Mouse (Mus musculus): ENCODE data around the gene Ttll11.

Gene Ttll11

GRCm38 (mm10) chr2:35899712-35900111 is 80.0 kb downstream of the Ttll11 start:
- DNase-seq (ENCODE audit: low spot score in 2 of 2): no peak

- no peak for DNase-seq (ENCODE audit: low spot score in 2 of 2)
Measured at GRCm38 (mm10) chr2:35899135-35899474, 80.6 kb downstream of the Ttll11 start.

GRCm38 (mm10) chr2:35898425-35899134 is 81.1 kb downstream of the Ttll11 start:
- peak; percentile 73 to 80 for DNase-seq (ENCODE audit: low spot score in 2 of 2)

- no peak for DNase-seq (ENCODE audit: low spot score in 2 of 2)
Measured at GRCm38 (mm10) chr2:35897125-35897524, 82.6 kb downstream of the Ttll11 start.

- no peak for DNase-seq (ENCODE audit: low spot score in 2 of 2)
Measured at GRCm38 (mm10) chr2:35894512-35894911, 85.2 kb downstream of the Ttll11 start.

GRCm38 (mm10) chr2:35890635-35891034 is 89.1 kb downstream of the Ttll11 start:
- DNase-seq (ENCODE audit: low spot score in 2 of 2): no peak

- no peak for DNase-seq (ENCODE audit: low spot score in 2 of 2)
Measured at GRCm38 (mm10) chr2:35889776-35890175, 89.9 kb downstream of the Ttll11 start.

- DNase-seq (ENCODE audit: low spot score in 2 of 2): no peak
Measured at GRCm38 (mm10) chr2:35884296-35884695, 95.4 kb downstream of the Ttll11 start.

- DNase-seq (ENCODE audit: low spot score in 2 of 2): no peak
Measured at GRCm38 (mm10) chr2:35882336-35882987, 97.3 kb downstream of the Ttll11 start.

- no peak for DNase-seq (ENCODE audit: low spot score in 2 of 2)
Measured at GRCm38 (mm10) chr2:35881896-35882295, 97.8 kb downstream of the Ttll11 start.

GRCm38 (mm10) chr2:35880362-35880761 is 99.4 kb downstream of the Ttll11 start:
- DNase-seq (ENCODE audit: low spot score in 2 of 2): peak; percentile 20 to 37

GRCm38 (mm10) chr2:35879887-35880286 is 99.8 kb downstream of the Ttll11 start:
- DNase-seq (ENCODE audit: low spot score in 2 of 2): no peak

GRCm38 (mm10) chr2:35878506-35878905 is 101.2 kb downstream of the Ttll11 start:
- DNase-seq (ENCODE audit: low spot score in 2 of 2): no peak

GRCm38 (mm10) chr2:35875572-35875971 is 104.1 kb downstream of the Ttll11 start:
- no peak for DNase-seq (ENCODE audit: low spot score in 2 of 2)

GRCm38 (mm10) chr2:35874421-35874820 is 105.3 kb downstream of the Ttll11 start:
- DNase-seq (ENCODE audit: low spot score in 2 of 2): no peak

- no peak for DNase-seq (ENCODE audit: low spot score in 2 of 2)
Measured at GRCm38 (mm10) chr2:35869165-35869564, 110.5 kb downstream of the Ttll11 start.

GRCm38 (mm10) chr2:35863284-35863683 is 116.4 kb downstream of the Ttll11 start:
- no peak for DNase-seq (ENCODE audit: low spot score in 2 of 2)

GRCm38 (mm10) chr2:35861185-35861584 is 118.5 kb downstream of the Ttll11 start:
- DNase-seq (ENCODE audit: low spot score in 2 of 2): no peak

GRCm38 (mm10) chr2:35860394-35860744 is 119.3 kb downstream of the Ttll11 start:
- DNase-seq (ENCODE audit: low spot score in 2 of 2): no peak

GRCm38 (mm10) chr2:35859708-35860393 is 119.9 kb downstream of the Ttll11 start:
- DNase-seq (ENCODE audit: low spot score in 2 of 2): no peak

GRCm38 (mm10) chr2:35858281-35858680 is 121.4 kb downstream of the Ttll11 start:
- no peak for DNase-seq (ENCODE audit: low spot score in 2 of 2)

- no peak for DNase-seq (ENCODE audit: low spot score in 2 of 2)
Measured at GRCm38 (mm10) chr2:35856901-35857300, 122.8 kb downstream of the Ttll11 start.

GRCm38 (mm10) chr2:35854877-35855276 is 124.8 kb downstream of the Ttll11 start:
- DNase-seq (ENCODE audit: low spot score in 2 of 2): no peak
